Mouse (Mus musculus): Measurements from ENCODE around the gene Them5. TPM values are rescaled to one million over a fixed set of nuclear protein-coding genes. Genes with fewer than 3 reads are reported as not detected.

Them5 gene
- polyA plus RNA-seq, 1 experiment from 2014 or later: not detected

DNA sequence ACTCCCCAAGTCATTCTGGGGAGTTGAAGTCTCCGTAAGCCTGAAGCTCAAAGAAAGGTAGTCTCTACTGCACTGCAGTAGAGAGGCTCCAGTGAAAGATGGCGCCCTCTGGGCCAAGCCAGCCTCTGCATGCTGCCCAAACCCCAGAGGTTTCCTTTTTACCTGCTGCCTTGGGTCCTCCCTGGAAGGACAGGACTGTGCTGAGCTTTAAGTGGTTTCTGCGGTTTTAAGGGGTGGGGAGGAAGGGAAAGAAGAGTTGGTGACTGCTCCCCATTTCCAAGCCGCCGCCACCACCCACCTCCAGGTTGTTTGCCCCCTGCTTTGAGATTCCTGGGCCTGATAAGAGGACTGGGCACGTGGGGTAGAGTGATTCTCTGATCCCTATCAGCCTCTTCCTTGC lies 26.7 kb downstream of the Them5 start:
- H3K4me2 ChIP-seq (replicated peaks; ENCODE audit: low read depth, low read length): no peak overlapping the region
- H3K4me1 ChIP-seq (ENCODE audit: insufficient read depth, low read length): peaks cover 19% of the 10 kb centered on the region
- ATAC-seq (ENCODE audit: low FRiP score, low TSS enrichment): no peak
- H3K27ac ChIP-seq (ENCODE audit: low read length): no peak overlapping the region
- no peaks in the 10 kb centered on the region for H3K36me3 ChIP-seq (ENCODE audit: insufficient read depth, low read length)
- no peak overlapping the region for H3K4me3 ChIP-seq (ENCODE audit: low read length)
- peaks cover 12% of the 10 kb centered on the region for H3K27me3 ChIP-seq (ENCODE audit: insufficient read depth, low read length)
- H3K9ac ChIP-seq (replicated peaks; ENCODE audit: low read length): no peak overlapping the region
- H3K9me3 ChIP-seq (ENCODE audit: low read length): no peaks in the 10 kb centered on the region
- 67% methylated on average over 6 of the region's 6 CpGs for WGBS

DNA sequence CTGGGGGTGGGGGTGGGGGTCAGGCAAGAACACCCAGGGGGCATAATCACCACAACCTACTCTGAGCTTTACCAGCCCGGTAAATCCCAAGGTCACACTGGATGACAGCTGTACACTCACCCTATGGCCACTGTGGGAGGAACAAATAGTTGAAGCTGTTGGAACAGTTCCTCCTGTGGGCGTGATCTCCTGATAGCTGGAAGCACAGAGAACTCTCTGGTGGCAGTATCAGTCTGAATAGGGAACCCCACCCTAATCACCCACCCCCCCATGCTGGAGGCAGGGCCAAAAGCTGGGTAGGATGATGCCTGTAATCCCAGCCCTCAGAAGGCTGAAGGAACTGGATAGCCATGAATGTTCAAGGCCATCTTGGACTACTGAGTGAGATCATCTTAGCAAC lies 27.8 kb downstream of the Them5 start:
- Histone ChIP-seq H3K27ac (ENCODE audit: low read length) (no peak overlapping the region), H3K4me1 (ENCODE audit: insufficient read depth, low read length) (peaks cover 22% of the 10 kb centered on the region), H3K4me3 (ENCODE audit: low read length) (no peak overlapping the region), H3K9ac (replicated peaks; ENCODE audit: low read length) (no peak overlapping the region), H3K36me3 (ENCODE audit: insufficient read depth, low read length) (no peaks in the 10 kb centered on the region), H3K27me3 (ENCODE audit: insufficient read depth, low read length) (peaks cover 4% of the 10 kb centered on the region; the same call in 1 of the 2 replicates), H3K9me3 (ENCODE audit: low read length) (no peaks in the 10 kb centered on the region), H3K4me2 (replicated peaks; ENCODE audit: low read depth, low read length) (no peak overlapping the region)
- WGBS: 43% methylated on average over 2 of the region's 2 CpGs
- no peak for ATAC-seq (ENCODE audit: low FRiP score, low TSS enrichment)

DNA sequence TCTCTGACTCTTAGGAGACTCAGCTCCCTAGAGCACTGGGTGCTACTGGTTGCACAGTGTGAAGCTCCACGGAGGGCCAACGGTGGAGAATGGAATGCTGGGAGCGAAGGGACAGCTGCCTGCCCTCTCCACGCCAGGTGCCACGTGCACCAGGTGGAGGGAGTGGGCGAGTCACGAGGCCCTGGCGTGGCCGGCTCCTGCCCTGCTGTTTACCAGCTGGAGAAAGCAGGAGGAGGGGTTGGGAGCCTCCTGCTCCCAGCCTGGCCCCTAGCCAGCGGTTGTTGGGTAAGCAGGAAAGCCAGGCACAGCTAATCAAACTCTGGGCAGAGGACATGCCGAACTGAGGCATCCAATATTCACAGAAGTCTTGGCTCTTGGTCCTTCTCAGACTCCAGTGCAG lies 29.7 kb downstream of the Them5 start:
- H3K9me3 ChIP-seq (ENCODE audit: low read length): no peaks in the 10 kb centered on the region
- 0 out of 2 replicates have a peak overlapping the region, but pooled peaks have one; percentile 32 for H3K27ac ChIP-seq (ENCODE audit: low read length)
- peak overlapping the region; percentile 55 for H3K9ac ChIP-seq (replicated peaks; ENCODE audit: low read length)
- ATAC-seq (ENCODE audit: low FRiP score, low TSS enrichment): peak; percentile 64; the same call in 1 of the 2 replicates
- H3K27me3 ChIP-seq (ENCODE audit: insufficient read depth, low read length): no peaks in the 10 kb centered on the region
- H3K36me3 ChIP-seq (ENCODE audit: insufficient read depth, low read length): no peaks in the 10 kb centered on the region
- peak overlapping the region; percentile 40 for H3K4me2 ChIP-seq (replicated peaks; ENCODE audit: low read depth, low read length)
- peak overlapping the region; percentile 5; the same call in 1 of the 2 replicates for H3K4me3 ChIP-seq (ENCODE audit: low read length)
- peaks cover 22% of the 10 kb centered on the region for H3K4me1 ChIP-seq (ENCODE audit: insufficient read depth, low read length)
- 1% methylated on average over 11 of the region's 11 CpGs for WGBS

DNA sequence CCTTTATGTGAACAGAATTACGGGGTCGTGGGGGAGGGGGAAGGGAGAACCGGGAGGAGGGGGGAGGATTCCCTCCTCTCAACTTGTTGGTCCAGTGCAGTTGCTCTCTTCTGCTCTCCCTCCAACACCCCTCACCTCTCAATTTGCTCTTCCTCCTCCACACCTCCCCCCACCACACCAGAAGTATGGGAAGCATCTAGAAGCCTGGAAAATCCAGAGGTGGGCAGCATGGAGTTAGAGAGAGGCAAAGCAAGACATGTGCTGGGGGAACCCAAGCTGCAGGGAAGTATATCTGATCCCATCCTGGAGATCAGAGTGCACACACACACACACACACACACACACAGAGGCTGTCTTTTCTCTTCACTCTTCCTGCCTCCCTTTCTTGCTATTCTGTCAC lies 30.1 kb downstream of the Them5 start:
- H3K4me1 ChIP-seq (ENCODE audit: insufficient read depth, low read length): peaks cover 22% of the 10 kb centered on the region
- H3K27ac ChIP-seq (ENCODE audit: low read length): peak overlapping the region; percentile 32; the same call in 1 of the 2 replicates
- no peaks in the 10 kb centered on the region for H3K36me3 ChIP-seq (ENCODE audit: insufficient read depth, low read length)
- 0% methylated on average over 2 of the region's 3 CpGs for WGBS
- peak overlapping the region; percentile 40 for H3K4me2 ChIP-seq (replicated peaks; ENCODE audit: low read depth, low read length)
- no peaks in the 10 kb centered on the region for H3K9me3 ChIP-seq (ENCODE audit: low read length)
- H3K4me3 ChIP-seq (ENCODE audit: low read length): 0 out of 2 replicates have a peak overlapping the region, but pooled peaks have one; percentile 5
- H3K27me3 ChIP-seq (ENCODE audit: insufficient read depth, low read length): no peaks in the 10 kb centered on the region
- H3K9ac ChIP-seq (replicated peaks; ENCODE audit: low read length): no peak overlapping the region; the same call in 1 of the 2 replicates
- ATAC-seq (ENCODE audit: low FRiP score, low TSS enrichment): no peak

DNA sequence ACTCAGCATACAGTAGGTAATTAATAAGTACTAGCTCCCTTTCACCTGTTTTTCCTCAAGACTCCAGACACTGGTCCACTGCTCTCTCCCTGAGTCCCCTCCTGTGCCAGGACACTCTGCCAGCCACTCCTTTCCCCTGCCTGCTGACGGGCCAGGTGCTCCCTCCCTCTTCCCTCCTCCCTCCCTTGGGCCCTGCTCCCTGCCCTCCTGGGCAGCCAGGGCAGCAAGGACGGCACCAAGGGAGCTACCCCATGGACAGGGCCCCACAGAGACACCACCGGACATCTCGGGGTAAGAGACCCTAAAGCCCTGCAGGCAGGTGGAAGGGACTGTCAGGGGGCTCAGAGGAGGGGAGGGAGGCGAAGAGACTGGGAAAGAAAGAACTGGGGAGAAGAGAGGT lies 30.7 kb downstream of the Them5 start, which contains the start of gene Rorc:
Rorc (plus strand) TSS at position 154 of the 400 bp plus-strand sequence.
- H3K9me3 ChIP-seq (ENCODE audit: low read length): no peaks in the 10 kb centered on the region
- peak within 1 kb of the TSS; percentile 55 for H3K9ac ChIP-seq (replicated peaks; ENCODE audit: low read length)
- ATAC-seq (ENCODE audit: low FRiP score, low TSS enrichment): peak; percentile 79
- H3K4me2 ChIP-seq (replicated peaks; ENCODE audit: low read depth, low read length): peak within 1 kb of the TSS; percentile 62
- no peaks in the 10 kb centered on the region for H3K27me3 ChIP-seq (ENCODE audit: insufficient read depth, low read length)
- no peaks in the 10 kb centered on the region for H3K36me3 ChIP-seq (ENCODE audit: insufficient read depth, low read length)
- H3K4me1 ChIP-seq (ENCODE audit: insufficient read depth, low read length): peaks cover 22% of the 10 kb centered on the region
- peak within 1 kb of the TSS; percentile 32 for H3K27ac ChIP-seq (ENCODE audit: low read length)
- H3K4me3 ChIP-seq (ENCODE audit: low read length): peak within 1 kb of the TSS; percentile 36
- 13% methylated on average over 5 of the region's 5 CpGs for WGBS

DNA sequence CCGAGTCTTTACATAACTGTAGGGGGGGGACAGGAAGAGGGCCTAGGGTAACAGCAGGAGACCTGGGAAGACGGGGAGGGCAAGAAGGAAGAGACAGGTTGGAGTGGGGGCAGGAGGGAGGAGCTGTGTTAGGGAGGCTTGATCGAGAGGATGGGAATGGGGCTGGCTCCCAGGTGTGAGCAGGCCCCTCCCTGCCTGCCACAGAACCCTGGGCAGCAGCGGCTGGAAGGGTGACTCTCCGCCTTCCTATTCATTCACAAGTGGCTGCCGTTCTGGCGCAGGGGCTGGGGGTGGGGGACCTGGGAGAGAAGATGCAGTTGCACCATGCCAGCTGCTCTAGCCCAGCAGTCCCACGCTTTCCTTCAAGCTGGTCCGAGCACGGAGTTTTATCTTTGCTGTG lies 31.2 kb downstream of the Them5 start:
- WGBS: 1% methylated on average over 10 of the region's 10 CpGs
- H3K4me2 ChIP-seq (replicated peaks; ENCODE audit: low read depth, low read length): peak overlapping the region; percentile 62
- no peaks in the 10 kb centered on the region for H3K9me3 ChIP-seq (ENCODE audit: low read length)
- H3K9ac ChIP-seq (replicated peaks; ENCODE audit: low read length): peak overlapping the region; percentile 15
- no peaks in the 10 kb centered on the region for H3K27me3 ChIP-seq (ENCODE audit: insufficient read depth, low read length)
- H3K4me1 ChIP-seq (ENCODE audit: insufficient read depth, low read length): peaks cover 22% of the 10 kb centered on the region
- ATAC-seq (ENCODE audit: low FRiP score, low TSS enrichment): peak; percentile 54
- peak overlapping the region; percentile 36 for H3K4me3 ChIP-seq (ENCODE audit: low read length)
- H3K27ac ChIP-seq (ENCODE audit: low read length): peak overlapping the region; percentile 4
- H3K36me3 ChIP-seq (ENCODE audit: insufficient read depth, low read length): no peaks in the 10 kb centered on the region

DNA sequence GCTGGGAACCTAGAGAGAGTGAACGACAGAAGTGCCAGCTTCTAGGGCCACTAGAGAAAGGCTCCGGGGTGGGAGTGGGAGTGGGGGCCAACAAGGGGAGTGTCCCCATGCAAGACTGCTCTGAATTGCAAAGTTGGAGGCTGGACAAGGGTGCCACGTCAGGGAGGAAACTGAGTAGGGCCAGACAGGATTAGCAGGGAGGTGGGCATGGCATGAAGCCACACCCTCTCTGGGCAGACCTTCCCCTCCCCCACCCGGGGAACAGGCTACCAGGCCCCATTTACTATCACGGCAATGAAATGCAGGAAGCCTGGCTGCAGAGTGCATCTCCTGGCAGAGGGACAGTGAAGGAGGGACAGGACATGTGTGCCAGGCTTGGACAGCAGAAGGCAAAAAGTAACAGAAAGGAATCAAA lies 31.7 kb downstream of the Them5 start:
- peak; percentile 58 for ATAC-seq (ENCODE audit: low FRiP score, low TSS enrichment)
- 0% methylated on average over 5 of the region's 5 CpGs for WGBS
- H3K4me1 ChIP-seq (ENCODE audit: insufficient read depth, low read length): peaks cover 22% of the 10 kb centered on the region
- H3K36me3 ChIP-seq (ENCODE audit: insufficient read depth, low read length): no peaks in the 10 kb centered on the region
- peak overlapping the region; percentile 62 for H3K4me2 ChIP-seq (replicated peaks; ENCODE audit: low read depth, low read length)
- H3K4me3 ChIP-seq (ENCODE audit: low read length): peak overlapping the region; percentile 36
- peak overlapping the region; percentile 15 for H3K9ac ChIP-seq (replicated peaks; ENCODE audit: low read length)
- peak overlapping the region; percentile 4 for H3K27ac ChIP-seq (ENCODE audit: low read length)
- no peaks in the 10 kb centered on the region for H3K27me3 ChIP-seq (ENCODE audit: insufficient read depth, low read length)
- H3K9me3 ChIP-seq (ENCODE audit: low read length): no peaks in the 10 kb centered on the region

DNA sequence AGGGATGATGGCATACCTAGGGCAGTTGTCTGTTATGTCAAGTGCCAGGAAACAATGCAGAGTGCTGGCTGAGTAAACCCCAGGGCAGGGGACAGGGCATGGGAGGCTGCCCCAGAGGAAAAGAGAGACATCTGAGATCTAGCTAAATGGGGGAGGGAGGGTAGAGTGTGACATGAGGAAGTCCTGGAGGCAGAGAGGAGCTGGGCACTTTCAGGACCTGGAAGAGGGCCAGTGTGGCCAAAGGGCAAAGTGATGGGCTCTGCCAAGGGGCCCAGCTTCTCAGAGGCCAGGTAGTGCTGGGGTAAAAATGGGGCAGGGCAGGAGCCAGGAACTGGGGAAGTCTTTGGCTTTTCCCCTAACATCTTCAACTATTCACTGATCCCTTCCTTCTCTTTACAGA lies 32.7 kb downstream of the Them5 start:
- no peaks in the 10 kb centered on the region for H3K36me3 ChIP-seq (ENCODE audit: insufficient read depth, low read length)
- H3K4me2 ChIP-seq (replicated peaks; ENCODE audit: low read depth, low read length): no peak overlapping the region
- no peaks in the 10 kb centered on the region for H3K27me3 ChIP-seq (ENCODE audit: insufficient read depth, low read length)
- H3K4me3 ChIP-seq (ENCODE audit: low read length): no peak overlapping the region
- peaks cover 22% of the 10 kb centered on the region for H3K4me1 ChIP-seq (ENCODE audit: insufficient read depth, low read length)
- ATAC-seq (ENCODE audit: low FRiP score, low TSS enrichment): no peak
- H3K9me3 ChIP-seq (ENCODE audit: low read length): no peaks in the 10 kb centered on the region
- no peak overlapping the region for H3K27ac ChIP-seq (ENCODE audit: low read length)
- no peak overlapping the region for H3K9ac ChIP-seq (replicated peaks; ENCODE audit: low read length)

DNA sequence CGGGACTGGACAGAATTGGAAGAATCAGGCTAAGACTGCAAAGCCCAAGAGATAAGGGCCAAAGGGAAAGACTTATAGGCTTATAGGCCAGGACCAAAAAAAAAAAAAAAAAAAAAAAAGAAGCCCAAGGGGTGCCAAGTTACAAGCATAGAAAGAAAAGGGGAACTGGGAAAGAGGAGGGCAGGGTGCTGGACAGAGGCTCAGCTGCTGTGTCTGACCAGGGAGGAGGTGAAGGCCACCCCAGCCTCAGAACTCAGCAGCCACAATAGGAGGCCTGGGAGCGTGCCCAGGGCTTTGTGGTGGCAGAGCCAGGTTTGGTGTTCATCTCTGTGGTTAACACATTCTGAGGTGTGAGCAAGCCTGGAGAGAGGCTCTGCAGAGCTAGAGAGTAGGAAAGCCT lies 33.2 kb downstream of the Them5 start:
- H3K27ac ChIP-seq (ENCODE audit: low read length): no peak overlapping the region
- WGBS: 90% methylated on average over 2 of the region's 2 CpGs
- no peak for ATAC-seq (ENCODE audit: low FRiP score, low TSS enrichment)
- no peak overlapping the region for H3K9ac ChIP-seq (replicated peaks; ENCODE audit: low read length)
- no peak overlapping the region for H3K4me2 ChIP-seq (replicated peaks; ENCODE audit: low read depth, low read length)
- H3K27me3 ChIP-seq (ENCODE audit: insufficient read depth, low read length): no peaks in the 10 kb centered on the region
- peaks cover 26% of the 10 kb centered on the region for H3K4me1 ChIP-seq (ENCODE audit: insufficient read depth, low read length)
- no peaks in the 10 kb centered on the region for H3K9me3 ChIP-seq (ENCODE audit: low read length)
- H3K4me3 ChIP-seq (ENCODE audit: low read length): no peak overlapping the region
- H3K36me3 ChIP-seq (ENCODE audit: insufficient read depth, low read length): no peaks in the 10 kb centered on the region

DNA sequence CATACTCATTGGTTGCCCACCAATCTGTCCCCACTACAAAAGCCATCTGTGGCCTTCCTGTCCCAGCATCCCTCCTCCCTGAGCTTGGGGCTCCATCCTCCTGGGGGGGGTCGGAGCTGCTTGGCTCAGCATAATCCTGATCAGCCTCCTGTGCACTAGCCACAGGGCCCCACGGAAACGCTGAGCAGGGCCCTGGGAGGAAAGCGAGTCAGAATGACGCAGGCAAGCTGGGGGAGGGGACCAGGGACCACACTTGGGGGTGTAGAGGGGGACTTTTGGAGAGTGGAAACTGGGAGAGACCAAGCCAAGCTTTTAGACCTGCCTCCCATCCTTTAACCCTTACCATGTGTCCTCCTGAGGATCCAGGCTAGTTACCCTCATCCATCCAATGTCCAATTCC lies 34.0 kb downstream of the Them5 start:
- H3K4me3 ChIP-seq (ENCODE audit: low read length): no peak overlapping the region
- no peak for ATAC-seq (ENCODE audit: low FRiP score, low TSS enrichment)
- no peak overlapping the region for H3K4me2 ChIP-seq (replicated peaks; ENCODE audit: low read depth, low read length)
- peaks cover 27% of the 10 kb centered on the region for H3K4me1 ChIP-seq (ENCODE audit: insufficient read depth, low read length)
- no peak overlapping the region for H3K27ac ChIP-seq (ENCODE audit: low read length)
- 57% methylated on average over 5 of the region's 5 CpGs for WGBS
- no peak overlapping the region for H3K9ac ChIP-seq (replicated peaks; ENCODE audit: low read length)
- H3K27me3 ChIP-seq (ENCODE audit: insufficient read depth, low read length): no peaks in the 10 kb centered on the region
- H3K36me3 ChIP-seq (ENCODE audit: insufficient read depth, low read length): no peaks in the 10 kb centered on the region
- no peaks in the 10 kb centered on the region for H3K9me3 ChIP-seq (ENCODE audit: low read length)
